Mouse (Mus musculus) olfactory bulb, adult 2 months (tissue): Measurements from ENCODE around the gene Bap1. TPM values are rescaled to one million over a fixed set of nuclear protein-coding genes. Genes with fewer than 3 reads are reported as not detected.

Experiments
- H3K27ac ChIP-seq: fragments of 200-500 bp; 2 replicates; pipeline ENCODE4 v1.5.1; 2012; ENCODE audit warnings: low read depth, low read length; ENCODE audit not compliant: insufficient read depth
- H3K4me1 ChIP-seq: fragments of 200-500 bp; 2 replicates; pipeline ENCODE4 v1.6.1; 2012; ENCODE audit warnings: low read length; ENCODE audit not compliant: control insufficient read depth, insufficient read depth
- H3K4me3 ChIP-seq: fragments of 200-500 bp; 2 replicates; pipeline ENCODE4 v1.5.1; 2012; ENCODE audit warnings: mild to moderate bottlenecking, low read depth, low read length, moderate library complexity; ENCODE audit not compliant: insufficient read depth
- CTCF ChIP-seq: fragments of 200-500 bp; IDR thresholded peaks from 2 replicates; pipeline ENCODE4 v1.5.1; 2012; ENCODE audit warnings: low read depth, mild to moderate bottlenecking, low read length, moderate library complexity; ENCODE audit not compliant: insufficient read depth
- POLR2A ChIP-seq: fragments of 200-500 bp; IDR thresholded peaks from 2 replicates; pipeline ENCODE4 v1.6.1; 2012; ENCODE audit warnings: mild to moderate bottlenecking, low read depth, low read length, moderate library complexity; ENCODE audit not compliant: insufficient read depth
- WGBS: fragments of 180-500 bp; shearing (Covaris S2); methylation state at CpG from one replicate; pipeline ENCODE4 v1.1.7; 2018; 5-methylcytosine and 5-hydroxymethylcytosine counted together
- polyA plus RNA-seq: library from polyadenylated mRNA; stranded (reverse); fragments of >200 nt; gene quantifications from 2 replicates; pipeline ENCODE4 v1.2.4, GENCODE M21; 2012; ENCODE audit warnings: low replicate concordance; ENCODE audit not compliant: missing spikeins, insufficient read depth, insufficient read length

Bap1 gene
- polyA plus RNA-seq, 1 experiment: not detected

DNA sequence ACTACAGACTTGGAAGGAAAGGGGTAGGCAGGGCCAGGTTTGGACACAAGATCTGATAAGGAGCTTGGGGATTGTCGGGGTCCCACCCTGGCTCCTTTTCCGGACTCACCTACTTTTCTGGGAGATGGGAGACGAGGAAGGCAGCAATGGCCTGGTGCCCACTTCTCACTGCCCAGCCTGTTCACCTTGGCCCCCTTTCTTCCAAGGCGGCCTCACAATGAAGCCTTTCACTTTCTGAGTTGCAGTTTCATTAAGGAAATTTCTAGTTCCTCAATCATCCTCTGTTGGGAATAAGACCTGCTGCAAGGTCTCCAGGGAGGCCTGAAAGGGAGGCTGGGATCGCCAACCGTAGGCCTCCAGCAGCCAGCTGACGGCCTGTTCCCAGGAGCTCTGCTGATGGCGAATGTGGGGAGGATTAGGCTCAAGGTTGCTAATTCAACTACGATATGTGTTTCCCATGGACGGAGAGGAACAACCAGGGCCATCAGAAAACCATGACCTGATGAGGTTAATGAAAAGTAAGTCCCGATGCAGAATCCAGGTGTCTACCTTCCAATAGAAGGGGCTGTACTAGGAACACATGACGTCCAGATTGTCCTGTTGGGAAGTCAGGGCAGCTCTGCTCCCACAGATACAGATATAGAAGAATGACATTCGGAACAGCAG is 18.7 kb upstream of the Bap1 start:
- no peak overlapping the region for H3K27ac ChIP-seq
- WGBS: 78% methylated on average over 13 of the region's 13 CpGs
- no peak for TF ChIP-seq CTCF
- TF ChIP-seq POLR2A: no peak
- no peak overlapping the region for H3K4me3 ChIP-seq
- peaks cover 25% of the 10 kb centered on the region for H3K4me1 ChIP-seq

DNA sequence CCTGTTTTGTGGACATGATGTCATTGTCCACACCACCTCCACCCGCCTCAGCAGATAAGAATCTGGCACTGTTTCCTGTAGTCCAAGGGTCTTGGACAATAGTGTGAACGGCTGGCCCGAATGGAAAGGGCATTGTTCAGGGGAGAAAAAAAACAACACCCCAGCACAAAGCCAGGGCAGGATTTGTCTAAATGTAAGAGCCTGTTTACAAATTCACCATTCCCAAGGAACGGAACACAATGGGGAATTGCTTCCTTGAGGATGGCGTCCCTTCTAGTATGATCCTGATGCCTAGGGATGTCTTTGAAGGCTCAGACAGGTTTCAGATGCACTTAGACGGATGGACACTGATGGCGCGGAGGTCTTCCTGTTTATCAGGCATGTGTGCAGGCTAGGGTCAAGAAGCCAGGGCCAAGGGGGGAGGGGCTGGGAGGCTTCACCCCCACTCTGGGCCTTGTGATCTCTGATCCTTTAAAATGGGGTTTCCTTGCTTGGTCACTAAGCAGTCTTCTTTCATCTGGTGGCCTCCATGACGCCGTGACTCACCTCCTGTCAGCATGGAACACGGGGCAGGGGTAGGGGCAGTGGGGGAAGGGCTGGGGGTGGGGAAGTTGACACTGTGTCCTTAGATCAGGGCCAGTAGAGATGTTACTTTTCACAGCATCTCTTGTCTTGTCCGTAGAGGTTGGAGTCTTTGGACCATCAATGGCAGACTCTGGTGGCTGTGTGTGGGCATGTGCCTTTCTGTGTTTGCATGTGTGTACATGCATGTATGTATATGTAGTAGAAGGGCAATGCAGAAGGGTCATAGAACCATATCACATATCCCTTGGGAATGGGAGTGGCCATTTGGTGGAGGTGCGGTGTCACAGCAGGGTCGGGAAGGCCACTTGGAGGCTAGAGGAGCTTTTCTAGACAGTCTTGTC is 17.9 kb upstream of the Bap1 start:
- Histone ChIP-seq H3K4me1 (peaks cover 18% of the 10 kb centered on the region), H3K4me3 (no peak overlapping the region), H3K27ac (no peak overlapping the region)
- WGBS: 85% methylated on average over 14 of the region's 14 CpGs
- TF ChIP-seq CTCF (no peak), POLR2A (no peak)

DNA sequence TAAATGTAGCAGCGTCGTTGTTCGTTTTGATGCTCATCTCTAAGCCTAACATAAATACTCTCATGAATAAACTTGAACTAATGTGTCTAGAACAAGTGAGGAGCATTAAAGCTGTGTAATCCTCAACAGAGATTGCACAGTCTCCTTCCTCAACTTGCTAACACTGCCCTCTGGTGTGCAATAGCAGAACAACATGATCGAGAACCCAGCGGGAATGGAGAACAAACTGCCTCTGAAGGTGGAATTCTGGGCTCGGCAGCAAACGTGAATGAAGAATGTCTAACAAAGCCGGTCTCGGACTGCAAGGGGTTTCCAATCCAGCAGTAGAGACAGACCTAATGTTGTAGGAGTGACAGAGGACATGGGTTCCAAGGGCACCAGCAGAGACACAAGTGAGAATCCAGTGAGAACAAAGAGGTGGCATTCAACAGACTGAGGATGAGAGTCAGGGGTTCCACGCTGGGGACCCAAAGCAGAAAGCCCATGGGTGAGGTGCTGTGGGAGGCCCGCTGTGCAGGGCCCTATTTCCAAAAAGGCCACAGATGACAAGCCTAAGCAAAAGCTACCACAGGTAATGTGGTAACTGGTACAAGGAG is 17.2 kb upstream of the Bap1 start:
- no peak for TF ChIP-seq POLR2A
- no peak for TF ChIP-seq CTCF
- Histone ChIP-seq H3K4me3 (no peak overlapping the region), H3K4me1 (peaks cover 12% of the 10 kb centered on the region), H3K27ac (no peak overlapping the region)
- WGBS: 10% methylated on average over 11 of the region's 11 CpGs

DNA sequence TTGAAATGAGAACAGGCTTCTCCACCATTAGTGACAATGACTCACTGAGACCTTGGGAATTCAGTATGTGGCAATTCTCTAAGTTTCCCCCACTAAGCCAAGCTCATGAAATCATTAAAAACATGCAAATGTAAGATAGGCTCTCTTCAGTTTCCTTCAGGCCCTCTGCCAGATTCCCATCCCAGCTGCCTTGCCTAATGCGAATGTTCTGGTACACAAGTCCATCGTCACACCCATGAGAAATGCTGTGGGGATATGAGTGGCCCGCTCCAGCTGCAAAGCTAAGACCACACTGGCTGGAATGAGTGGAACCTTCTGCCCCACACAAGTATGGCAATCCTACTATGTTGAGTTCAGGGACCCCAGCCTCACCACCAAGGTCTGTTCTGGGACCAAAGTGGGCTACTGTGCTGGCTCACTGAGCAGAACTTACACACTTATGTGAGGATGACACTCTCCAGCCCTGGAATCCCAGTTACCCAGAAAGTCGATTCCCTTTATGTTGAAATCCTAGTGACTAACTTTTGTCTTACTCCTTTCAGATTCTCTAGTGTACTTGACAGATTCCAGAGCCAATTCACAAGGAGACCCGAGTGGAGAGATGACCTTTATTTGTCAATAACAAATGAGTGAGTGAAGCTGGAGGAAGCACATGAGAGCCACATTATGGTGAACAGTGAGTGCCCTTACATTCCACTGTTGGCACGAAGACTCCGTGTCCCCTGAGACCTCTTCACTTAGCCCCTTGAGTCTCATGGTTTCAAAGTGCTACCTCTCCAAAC is 14.0 kb upstream of the Bap1 start:
- Histone ChIP-seq H3K4me1 (0 out of 2 replicates have a peak, but pooled peaks cover 3% of the 10 kb centered on the region), H3K4me3 (no peak overlapping the region), H3K27ac (no peak overlapping the region)
- 84% methylated on average over 7 of the region's 7 CpGs for WGBS
- TF ChIP-seq CTCF (no peak), POLR2A (no peak)

DNA sequence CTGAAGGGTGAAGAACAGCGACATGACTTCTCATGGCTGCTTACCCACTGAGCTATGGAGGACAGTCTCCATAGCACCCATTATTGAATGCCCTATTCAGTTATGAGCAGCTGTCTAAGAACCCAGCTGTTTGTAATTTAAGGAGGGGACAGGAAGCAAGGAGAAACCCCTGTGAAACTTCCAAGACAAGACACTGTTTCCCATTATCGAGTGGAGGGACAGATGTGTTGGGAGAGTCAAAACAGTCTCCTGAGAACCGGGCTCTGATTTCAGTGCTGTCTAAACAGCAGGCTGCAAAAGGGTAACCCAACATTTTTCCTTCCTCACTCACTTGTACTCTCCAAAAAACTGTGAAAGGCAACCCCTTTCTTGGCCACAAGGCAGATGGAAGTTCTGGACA is 10.7 kb upstream of the Bap1 start:
- Histone ChIP-seq H3K4me1 (no peaks in the 10 kb centered on the region), H3K4me3 (no peak overlapping the region), H3K27ac (no peak overlapping the region)
- 71% methylated on average over 3 of the region's 3 CpGs for WGBS
- TF ChIP-seq POLR2A (no peak), CTCF (no peak)

DNA sequence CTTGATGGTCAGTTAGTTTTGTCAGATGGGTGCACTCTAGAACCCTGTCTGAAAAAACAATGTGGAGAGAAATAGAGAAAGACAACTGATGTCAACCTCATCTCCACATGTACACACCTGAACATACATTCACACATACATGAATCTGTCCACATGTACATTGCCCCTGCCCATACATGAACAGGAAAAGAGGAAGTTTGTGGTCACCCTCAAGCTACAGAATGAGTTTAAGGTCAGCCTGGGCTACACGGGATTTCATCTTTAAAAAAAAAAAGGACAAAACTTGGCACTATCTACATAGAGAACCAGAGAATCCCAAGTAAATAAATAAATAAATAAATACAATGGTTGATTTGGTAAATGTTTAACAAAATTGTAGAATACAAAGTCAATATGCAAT is 6.5 kb upstream of the Bap1 start:
- Histone ChIP-seq H3K27ac (no peak overlapping the region), H3K4me1 (no peaks in the 10 kb centered on the region), H3K4me3 (no peak overlapping the region)
- TF ChIP-seq POLR2A (no peak), CTCF (no peak)
- 80% methylated on average over 1 of the region's 1 CpGs for WGBS

DNA sequence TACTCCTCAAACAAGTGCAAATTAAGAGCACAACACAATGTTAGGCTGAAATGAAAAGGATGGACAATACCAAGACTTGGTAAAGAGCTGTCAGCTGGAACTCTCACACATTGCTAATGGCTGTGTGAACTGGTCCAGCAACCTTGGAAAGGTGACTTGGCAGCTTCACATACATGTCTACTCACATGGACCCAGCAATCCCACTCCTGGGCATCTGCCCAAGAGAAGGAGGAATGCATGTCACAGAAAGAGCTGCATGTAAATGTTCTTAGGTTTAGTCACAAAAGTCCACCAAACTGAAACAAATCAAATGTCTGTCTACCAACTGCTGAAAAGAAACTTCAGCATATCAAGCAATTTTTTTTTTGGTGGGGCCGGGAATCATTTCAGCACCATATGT is 5.3 kb upstream of the Bap1 start:
- TF ChIP-seq POLR2A (no peak), CTCF (no peak)
- Histone ChIP-seq H3K27ac (no peak overlapping the region), H3K4me3 (no peak overlapping the region), H3K4me1 (no peaks in the 10 kb centered on the region)
- 78% methylated on average over 1 of the region's 1 CpGs for WGBS

DNA sequence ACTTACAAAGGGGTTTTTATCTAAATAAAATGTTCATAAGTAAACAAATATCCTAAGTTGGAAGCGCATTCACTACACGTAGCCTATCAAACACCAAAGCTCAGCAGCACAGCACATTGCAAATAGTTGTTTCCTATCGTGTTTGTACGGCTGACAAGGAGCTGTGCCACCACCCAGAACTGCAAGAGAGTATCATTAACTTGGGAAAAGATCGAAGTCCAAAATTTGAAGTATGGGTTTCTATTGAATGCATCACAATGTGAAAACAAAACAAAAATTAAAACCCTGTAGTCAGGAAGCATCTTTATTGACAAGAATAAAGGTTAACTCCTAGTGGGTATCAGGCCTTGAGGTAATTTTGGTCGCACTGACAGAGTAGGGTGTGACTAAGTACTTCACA is 2.9 kb upstream of the Bap1 start:
- Histone ChIP-seq H3K4me3 (no peak overlapping the region), H3K4me1 (peaks cover 1% of the 10 kb centered on the region; the same call in 1 of the 2 replicates), H3K27ac (no peak overlapping the region)
- WGBS: 93% methylated on average over 6 of the region's 6 CpGs
- TF ChIP-seq CTCF (no peak), POLR2A (no peak)
